Mouse (Mus musculus): ENCODE measurements at regions not wholly inside any gene's neighbourhood (a gene's known extent, or its start where the extent isn't known, plus 50 kb on each side); places are given as distances from the start of the nearest gene placed in this dataset.

DNA sequence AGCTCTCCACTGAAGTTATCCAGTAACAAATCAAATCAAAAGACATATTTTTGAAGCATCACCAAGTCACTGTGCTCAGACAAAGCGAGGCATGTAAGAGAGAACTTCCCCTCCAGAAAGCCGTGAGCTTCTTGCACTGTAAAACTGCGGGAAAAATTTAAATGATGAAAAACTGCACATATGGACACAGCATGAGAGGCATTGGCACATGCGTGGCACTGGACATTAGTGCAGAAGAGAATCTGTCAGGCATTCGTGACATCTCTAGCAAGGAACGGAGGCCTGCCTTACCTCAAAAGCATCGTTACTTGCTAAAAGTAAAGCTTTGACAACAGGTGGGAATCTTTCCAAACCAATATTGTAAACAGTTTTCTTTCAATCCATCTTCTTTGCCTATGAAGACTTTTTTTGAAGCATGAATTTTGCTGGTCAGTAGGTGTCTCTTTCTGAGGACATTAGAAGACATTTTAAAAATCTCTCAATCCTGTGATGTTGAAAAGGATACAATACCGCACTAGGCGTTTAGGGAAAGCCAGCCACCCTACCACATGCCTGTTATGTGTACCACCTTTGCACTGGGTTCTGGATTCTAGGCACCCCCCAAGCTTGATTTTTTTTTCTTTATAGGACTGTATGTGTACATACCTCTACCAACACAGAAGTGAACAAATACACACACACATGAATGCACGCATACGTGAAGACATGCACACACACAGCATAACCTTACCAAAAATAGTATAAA lies 2380.5 kb upstream of the Gm7489 start:
- TF ChIP-seq POLR2A (IDR thresholded peaks at IDR 0.05; ENCODE audit: low read depth, low read length) (no peak), CTCF (IDR thresholded peaks at IDR 0.05; ENCODE audit: extremely low read depth, insufficient read length, insufficient replicate concordance, low read depth, low read length) (no peak)

All from small intestine, adult 2 months (tissue).